Mouse (Mus musculus) liver, embryonic 15.5 days (tissue): ENCODE measurements around the gene Ttc4. TPM values are rescaled to one million over a fixed set of nuclear protein-coding genes. Genes with fewer than 3 reads are reported as not detected.

Experiments used
- ATAC-seq: fragments of 200-750 bp; cut with Nextera tagmentation; 2 replicates; pipeline ENCODE4 v1.8.0; 2017; ENCODE audit warnings: moderate number of reproducible peaks, mild to moderate bottlenecking, moderate library complexity; ENCODE audit not compliant: insufficient read depth
- H3K27ac ChIP-seq: fragments of 300-500 bp; sonication (generic); replicated peaks from 2 replicates; pipeline ENCODE4 v1.5.1; 2015; ENCODE audit warnings: mild to moderate bottlenecking, inconsistent platforms
- H3K27me3 ChIP-seq: fragments of 300-500 bp; sonication (generic); 2 replicates; pipeline ENCODE4 v1.6.1; 2015; ENCODE audit warnings: mild to moderate bottlenecking, inconsistent platforms
- H3K36me3 ChIP-seq: fragments of 300-500 bp; sonication (generic); replicated peaks from 2 replicates; pipeline ENCODE4 v1.6.1; 2015; ENCODE audit warnings: moderate library complexity, mild to moderate bottlenecking, inconsistent platforms
- H3K4me1 ChIP-seq: fragments of 300-500 bp; sonication (generic); replicated peaks from 2 replicates; pipeline ENCODE4 v1.6.1; 2015; ENCODE audit warnings: inconsistent platforms
- H3K4me2 ChIP-seq: fragments of 300-500 bp; sonication (generic); 2 replicates; pipeline ENCODE4 v1.6.1; 2015; ENCODE audit warnings: moderate library complexity, mild to moderate bottlenecking, inconsistent platforms
- H3K4me3 ChIP-seq: fragments of 300-500 bp; sonication (generic); replicated peaks from 2 replicates; pipeline ENCODE4 v1.5.1; 2015; ENCODE audit warnings: mild to moderate bottlenecking, inconsistent platforms
- H3K9ac ChIP-seq: fragments of 300-500 bp; sonication (generic); 2 replicates; pipeline ENCODE4 v1.6.1; 2015; ENCODE audit warnings: moderate library complexity, mild to moderate bottlenecking, inconsistent platforms
- H3K9me3 ChIP-seq: fragments of 300-500 bp; sonication (generic); replicated peaks from 2 replicates; pipeline ENCODE4 v1.6.1; 2016; ENCODE audit warnings: inconsistent platforms
- WGBS: fragments of 180-500 bp; shearing (Covaris S2); methylation state at CpG from one replicate; pipeline ENCODE4 v1.1.7; 2015; ENCODE audit warnings: mixed read lengths; ENCODE audit not compliant: insufficient replicate concordance; 5-methylcytosine and 5-hydroxymethylcytosine counted together
- polyA plus RNA-seq: library from polyadenylated mRNA; unstranded; fragments of >200 nt; fragmentation: Nextera tagmentation; extraction: Ambion mirVana; gene quantifications from 2 replicates; pipeline ENCODE4 v1.2.1, GENCODE M21; 2015

Ttc4 gene
- polyA plus RNA-seq, 1 experiment from 2014 or later, result 31.1 TPM

GRCm38 (mm10) chr4:106652546-106652945 lies 26.2 kb downstream of the Ttc4 start:
- WGBS, result 47% methylated on average over 3 of the region's 3 CpGs
- no peak overlapping the region for H3K4me2 ChIP-seq
- no peak for ATAC-seq
- peaks cover 19% of the 10 kb centered on the region for H3K36me3 ChIP-seq
- no peak overlapping the region for H3K27ac ChIP-seq
- peaks cover 21% of the 10 kb centered on the region for H3K4me1 ChIP-seq
- H3K9ac ChIP-seq, result no peak overlapping the region
- no peak overlapping the region for H3K4me3 ChIP-seq
- H3K27me3 ChIP-seq, result peaks cover 10% of the 10 kb centered on the region
- H3K9me3 ChIP-seq, result no peaks in the 10 kb centered on the region

- Histone ChIP-seq H3K36me3 (peaks cover 19% of the 10 kb centered on the region), H3K9me3 (no peaks in the 10 kb centered on the region), H3K9ac (peak within 1 kb of the TSS; percentile 71), H3K27ac (peak within 1 kb of the TSS; percentile 64), H3K27me3 (peaks cover 15% of the 10 kb centered on the region), H3K4me2 (peak within 1 kb of the TSS; percentile 93), H3K4me3 (peak within 1 kb of the TSS; percentile 74), H3K4me1 (peaks cover 21% of the 10 kb centered on the region)
- ATAC-seq, result peak; percentile 96
- WGBS, result 3% methylated on average over 40 of the region's 40 CpGs
Observed at GRCm38 (mm10) chr4:106650833-106651527, 27.8 kb downstream of the Ttc4 start, which contains the start of gene Pars2. TSS of gene Pars2 (plus strand) at chr4:106651069.

GRCm38 (mm10) chr4:106647137-106647536 lies 31.6 kb downstream of the Ttc4 start:
- Histone ChIP-seq H3K36me3 (no peaks in the 10 kb centered on the region), H3K9ac (no peak overlapping the region), H3K27me3 (peaks cover 22% of the 10 kb centered on the region), H3K4me1 (peaks cover 21% of the 10 kb centered on the region), H3K4me3 (no peak overlapping the region), H3K27ac (no peak overlapping the region), H3K4me2 (no peak overlapping the region), H3K9me3 (no peaks in the 10 kb centered on the region)
- 73% methylated on average over 6 of the region's 6 CpGs for WGBS
- no peak for ATAC-seq

DNA sequence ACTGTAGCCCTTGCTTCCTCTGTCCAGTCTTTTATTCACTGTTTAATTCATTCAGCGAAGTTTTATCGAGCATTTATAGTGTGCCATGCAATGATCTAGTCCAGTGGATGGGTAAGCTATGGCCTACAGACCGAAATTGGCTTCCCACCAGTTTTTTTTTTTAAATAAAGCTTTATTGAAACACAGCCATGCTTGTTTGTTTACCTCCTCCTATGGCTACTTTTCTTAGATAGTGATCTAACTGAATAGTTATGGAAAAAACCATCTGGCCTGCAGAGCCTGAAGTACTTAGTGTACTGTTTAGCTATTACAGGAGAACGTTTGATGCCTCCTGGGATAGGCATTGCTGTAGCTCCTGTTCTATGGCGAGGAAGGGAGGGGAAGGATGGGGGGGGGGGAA lies 32.9 kb downstream of the Ttc4 start:
- WGBS, result 47% methylated on average over 5 of the region's 5 CpGs
- no peaks in the 10 kb centered on the region for H3K9me3 ChIP-seq
- no peak overlapping the region for H3K27ac ChIP-seq
- no peak overlapping the region for H3K4me2 ChIP-seq
- H3K36me3 ChIP-seq, result no peaks in the 10 kb centered on the region
- ATAC-seq, result no peak
- no peak overlapping the region for H3K4me3 ChIP-seq
- peaks cover 22% of the 10 kb centered on the region for H3K27me3 ChIP-seq
- peaks cover 9% of the 10 kb centered on the region for H3K4me1 ChIP-seq
- no peak overlapping the region for H3K9ac ChIP-seq

GRCm38 (mm10) chr4:106644218-106644610 lies 34.5 kb downstream of the Ttc4 start:
- Histone ChIP-seq H3K4me2 (no peak overlapping the region), H3K9ac (no peak overlapping the region), H3K9me3 (no peaks in the 10 kb centered on the region), H3K36me3 (no peaks in the 10 kb centered on the region), H3K4me1 (peaks cover 3% of the 10 kb centered on the region; the same call in 1 of the 2 replicates), H3K4me3 (no peak overlapping the region), H3K27ac (no peak overlapping the region), H3K27me3 (peaks cover 18% of the 10 kb centered on the region)
- ATAC-seq, result no peak
- 49% methylated on average over 6 of the region's 6 CpGs for WGBS

DNA sequence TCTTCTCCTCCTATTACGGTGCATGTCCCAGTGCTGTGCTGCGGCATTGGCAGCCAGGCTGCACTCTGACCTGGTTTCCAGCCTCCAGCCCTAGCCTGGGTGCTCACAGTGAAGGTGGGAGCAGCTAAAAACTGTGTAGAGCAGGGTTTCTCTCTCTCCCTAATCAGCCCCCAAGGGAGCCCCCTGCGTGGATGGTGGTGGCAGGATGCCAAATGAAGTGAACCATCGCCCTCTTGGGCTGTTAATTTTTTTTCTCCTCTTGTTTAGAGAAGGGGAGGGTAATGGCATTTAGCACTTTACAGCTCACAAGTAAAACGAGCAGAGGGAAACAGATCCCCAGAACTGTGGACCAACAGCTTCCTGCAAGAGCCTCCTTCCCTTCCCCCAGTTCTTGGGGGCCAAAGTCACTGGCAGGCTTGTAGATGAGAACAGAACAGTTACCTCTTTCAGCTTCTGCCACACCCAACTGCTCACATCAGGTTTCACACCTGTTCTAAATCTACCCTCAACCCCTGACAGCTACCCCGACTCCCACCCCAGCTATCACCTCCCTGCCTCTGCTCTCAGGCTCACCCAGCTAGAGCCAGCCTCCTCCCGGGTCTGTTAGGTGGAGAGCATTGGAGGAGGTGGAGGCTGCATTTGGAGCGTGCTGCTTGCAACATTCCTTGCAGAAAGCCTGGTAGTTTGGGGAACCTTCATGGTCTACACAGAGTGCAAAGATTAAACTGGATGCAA lies 35.1 kb downstream of the Ttc4 start:
- 19% methylated on average over 8 of the region's 8 CpGs for WGBS
- no peak for ATAC-seq
- H3K4me3 ChIP-seq, result no peak overlapping the region
- peaks cover 18% of the 10 kb centered on the region for H3K27me3 ChIP-seq
- no peak overlapping the region for H3K27ac ChIP-seq
- H3K4me2 ChIP-seq, result no peak overlapping the region
- no peaks in the 10 kb centered on the region for H3K9me3 ChIP-seq
- no peak overlapping the region for H3K9ac ChIP-seq
- no peaks in the 10 kb centered on the region for H3K36me3 ChIP-seq
- peaks cover 3% of the 10 kb centered on the region; the same call in 1 of the 2 replicates for H3K4me1 ChIP-seq

GRCm38 (mm10) chr4:106634086-106634479 lies 44.7 kb downstream of the Ttc4 start:
- Histone ChIP-seq H3K4me3 (no peak overlapping the region), H3K27ac (no peak overlapping the region), H3K36me3 (no peaks in the 10 kb centered on the region), H3K9ac (no peak overlapping the region), H3K9me3 (no peaks in the 10 kb centered on the region), H3K4me1 (no peaks in the 10 kb centered on the region), H3K27me3 (peaks cover 24% of the 10 kb centered on the region; the same call in 1 of the 2 replicates), H3K4me2 (no peak overlapping the region)
- no peak for ATAC-seq
- 38% methylated on average over 9 of the region's 9 CpGs for WGBS

GRCm38 (mm10) chr4:106633281-106634085 lies 45.3 kb downstream of the Ttc4 start:
- Histone ChIP-seq H3K4me2 (no peak overlapping the region), H3K4me1 (0 out of 2 replicates have a peak, but pooled peaks cover 4% of the 10 kb centered on the region), H3K27me3 (peaks cover 24% of the 10 kb centered on the region; the same call in 1 of the 2 replicates), H3K27ac (no peak overlapping the region), H3K9ac (no peak overlapping the region), H3K36me3 (no peaks in the 10 kb centered on the region), H3K4me3 (no peak overlapping the region), H3K9me3 (no peaks in the 10 kb centered on the region)
- WGBS, result 39% methylated on average over 8 of the region's 8 CpGs
- ATAC-seq, result no peak

DNA sequence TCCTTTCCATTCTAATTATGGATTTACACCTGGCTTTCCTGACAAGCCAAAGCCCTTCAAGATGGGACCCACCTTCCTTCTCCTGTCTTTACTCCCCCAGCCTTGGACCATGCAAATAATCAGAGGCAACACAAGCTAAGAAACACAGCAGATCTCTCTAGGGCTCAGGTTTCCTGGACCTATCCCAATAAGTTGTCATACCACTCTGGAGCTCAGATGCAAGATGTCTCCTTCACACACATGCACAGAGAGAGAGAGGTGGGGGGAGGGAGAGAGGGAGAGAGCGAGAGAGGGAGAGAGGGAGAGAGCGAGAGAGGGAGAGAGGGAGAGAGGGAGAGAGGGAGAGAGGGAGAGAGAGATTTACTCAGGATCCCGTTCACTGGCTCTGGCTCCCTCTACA lies 46.4 kb downstream of the Ttc4 start:
- H3K36me3 ChIP-seq, result no peaks in the 10 kb centered on the region
- no peak overlapping the region for H3K9ac ChIP-seq
- H3K4me2 ChIP-seq, result no peak overlapping the region
- no peak for ATAC-seq
- no peak overlapping the region for H3K4me3 ChIP-seq
- H3K9me3 ChIP-seq, result no peaks in the 10 kb centered on the region
- WGBS, result 47% methylated on average over 1 of the region's 3 CpGs
- peaks cover 31% of the 10 kb centered on the region for H3K27me3 ChIP-seq
- no peak overlapping the region for H3K27ac ChIP-seq
- H3K4me1 ChIP-seq, result 0 out of 2 replicates have a peak, but pooled peaks cover 4% of the 10 kb centered on the region

GRCm38 (mm10) chr4:106630333-106631220 lies 48.2 kb downstream of the Ttc4 start:
- Histone ChIP-seq H3K36me3 (no peaks in the 10 kb centered on the region), H3K9ac (no peak overlapping the region), H3K27ac (no peak overlapping the region), H3K4me2 (no peak overlapping the region), H3K4me1 (0 out of 2 replicates have a peak, but pooled peaks cover 4% of the 10 kb centered on the region), H3K9me3 (no peaks in the 10 kb centered on the region), H3K4me3 (no peak overlapping the region), H3K27me3 (peaks cover 44% of the 10 kb centered on the region)
- 32% methylated on average over 14 of the region's 14 CpGs for WGBS
- ATAC-seq, result no peak
